Mouse (Mus musculus): ENCODE measurements around the gene Gabarapl2. TPM values are rescaled to one million over a fixed set of nuclear protein-coding genes. Genes with fewer than 3 reads are reported as not detected.
A peak's percentile ranks its signal among the peaks of the same experiment; 100 is the strongest.

Gabarapl2 gene
- total RNA-seq, 2 experiments from 2014 or later, result 90.1 to 93.5 TPM

DNA sequence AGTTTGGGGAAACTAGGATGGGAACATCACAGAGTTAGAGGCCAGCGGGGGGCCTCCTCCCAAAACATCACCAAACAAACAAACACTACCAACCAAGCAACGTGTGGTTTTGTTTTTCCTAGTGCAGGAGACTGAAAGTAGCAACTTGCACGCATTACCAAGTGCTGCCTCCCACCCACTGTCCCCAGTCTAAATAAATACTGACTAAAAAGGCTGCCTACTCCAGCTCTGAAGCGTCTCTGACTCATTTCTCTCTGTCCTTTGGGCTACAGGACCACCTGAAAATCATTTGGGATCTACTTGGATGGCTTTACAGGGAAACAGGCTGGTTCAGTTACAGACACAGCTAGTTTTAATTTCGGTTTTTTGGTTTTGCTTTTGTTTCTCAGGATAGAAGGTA is 23.8 kb downstream of the Gabarapl2 start:
- DNase-seq, result no peak
- intact Hi-C loops (cut with DNase I), result no loop called here

DNA sequence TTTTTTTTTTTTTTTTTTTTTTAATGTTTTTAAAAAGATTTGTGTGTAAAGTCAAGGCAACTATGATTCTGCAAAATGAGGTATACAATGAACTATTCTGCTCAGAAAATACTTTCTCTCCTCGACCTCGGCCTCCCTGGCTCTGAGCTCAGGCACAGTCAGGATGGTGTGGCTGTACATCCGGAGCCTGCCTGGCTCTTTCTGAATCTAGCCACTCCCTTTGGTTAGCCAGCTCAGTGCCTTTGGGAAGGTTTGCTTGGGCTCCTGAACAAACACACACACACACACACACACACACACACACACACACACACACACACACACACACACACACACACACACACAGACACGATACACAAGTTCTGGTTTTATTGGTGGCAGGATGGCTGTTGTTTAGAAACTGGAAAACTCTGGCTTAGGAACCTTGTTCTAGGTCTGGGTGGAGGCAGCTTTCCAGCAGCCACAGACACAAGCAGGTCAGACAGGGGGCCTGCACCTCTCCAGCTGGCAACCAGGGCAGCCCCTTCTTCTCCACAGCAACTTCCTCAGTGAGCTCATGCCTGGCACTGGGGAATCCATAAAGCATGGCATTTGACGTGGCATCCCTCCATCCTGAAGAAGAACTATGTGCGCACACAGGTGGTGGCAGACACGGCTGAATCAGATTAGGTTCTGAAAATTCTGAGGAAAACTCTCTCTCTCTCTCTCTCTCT is 24.5 kb downstream of the Gabarapl2 start:
- intact Hi-C loops (cut with DNase I), result no loop called here
- no peak for DNase-seq

DNA sequence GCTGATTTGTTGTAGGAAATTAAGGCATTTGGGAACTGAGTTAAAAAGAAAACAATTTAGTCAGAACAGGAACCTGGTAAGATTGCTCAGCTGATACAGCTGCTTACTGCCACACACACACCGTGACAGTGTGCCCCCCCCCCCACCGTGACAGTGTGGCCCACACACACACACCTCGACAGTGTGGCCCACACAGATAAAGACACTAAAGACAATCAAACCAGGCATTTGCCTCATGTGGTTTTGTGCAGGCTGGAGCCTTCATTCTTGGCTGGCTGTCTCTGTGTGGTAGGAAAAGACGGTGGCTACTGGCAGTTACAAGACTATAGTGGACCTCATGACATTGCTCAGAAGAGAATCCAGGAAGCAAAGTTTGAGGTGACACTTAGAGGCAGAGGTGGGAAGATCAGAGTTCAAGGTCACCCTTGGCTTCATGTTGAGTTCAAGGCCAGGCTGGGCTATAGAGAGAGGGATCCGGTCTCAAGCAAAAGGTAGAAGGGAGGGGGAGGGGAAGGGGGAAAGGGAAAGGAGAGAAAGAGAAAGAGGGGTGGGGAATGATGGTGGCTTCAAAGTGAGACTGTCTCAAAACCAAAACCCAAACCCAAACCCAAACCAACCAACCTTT is 26.9 kb downstream of the Gabarapl2 start:
- DNase-seq, result no peak
- intact Hi-C loops (cut with DNase I), result no loop called here

DNA sequence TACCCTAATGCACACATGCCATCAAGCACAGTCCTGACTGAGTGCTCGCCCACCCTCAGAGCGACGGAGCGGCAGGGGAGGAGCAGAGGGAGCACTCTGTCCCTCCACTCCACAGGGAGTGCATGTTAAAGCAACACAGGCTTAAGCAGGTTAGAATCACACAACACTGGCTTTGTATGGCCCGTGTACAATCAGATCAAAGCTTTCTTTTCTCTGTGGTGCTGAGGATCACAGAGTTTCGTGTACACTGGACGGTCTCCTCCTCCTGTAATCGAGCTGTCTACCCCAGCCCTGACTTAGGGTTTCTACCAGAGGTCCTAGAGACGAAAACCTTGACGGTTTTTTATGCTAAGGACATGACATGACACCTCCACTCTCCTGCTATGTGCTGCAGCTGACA is 28.0 kb downstream of the Gabarapl2 start:
- no peak for DNase-seq
- intact Hi-C loops (cut with DNase I), result no loop called here

DNA sequence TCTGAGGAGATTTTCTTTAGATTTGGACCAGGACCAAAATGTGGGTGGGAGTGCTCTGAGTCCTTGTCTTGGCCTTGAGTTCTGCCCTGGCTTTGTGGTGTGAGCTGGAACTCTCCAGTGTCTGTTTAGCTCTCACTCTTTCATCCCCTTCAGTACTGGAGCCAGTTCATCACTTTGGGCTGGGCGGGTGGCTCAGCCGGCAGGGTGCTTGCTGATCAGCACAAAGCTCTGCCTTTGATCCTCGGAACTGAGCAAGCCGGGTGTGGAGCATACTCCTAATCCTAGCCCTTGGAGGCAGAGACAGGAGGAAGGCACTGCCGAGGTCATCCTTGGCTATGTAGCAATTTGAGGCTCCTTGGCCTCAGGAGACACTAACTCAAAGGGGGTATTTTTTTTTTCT is 28.5 kb downstream of the Gabarapl2 start:
- intact Hi-C loops (cut with DNase I), result no loop called here
- DNase-seq, result no peak

DNA sequence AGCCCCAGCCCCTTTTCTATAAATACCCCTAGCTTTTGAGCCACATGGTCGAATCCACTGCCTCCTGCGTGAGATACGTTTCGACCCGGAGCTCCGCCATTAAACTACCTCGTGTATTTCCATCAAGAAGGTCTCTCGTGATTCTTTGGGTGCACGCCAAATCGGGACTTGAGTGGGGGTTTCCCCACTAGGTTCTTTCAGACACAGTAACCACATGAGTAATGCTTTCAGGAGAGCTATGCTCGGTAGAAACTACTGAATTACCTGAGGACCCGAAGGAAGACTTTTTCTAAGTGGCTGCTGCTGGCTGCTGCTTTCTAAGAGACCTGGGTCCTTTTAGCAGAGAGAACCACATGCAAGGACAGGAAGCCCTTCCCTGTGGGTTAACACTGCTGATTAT is 33.6 kb downstream of the Gabarapl2 start:
- no peak for DNase-seq
- intact Hi-C loops (cut with DNase I), result no loop called here

DNA sequence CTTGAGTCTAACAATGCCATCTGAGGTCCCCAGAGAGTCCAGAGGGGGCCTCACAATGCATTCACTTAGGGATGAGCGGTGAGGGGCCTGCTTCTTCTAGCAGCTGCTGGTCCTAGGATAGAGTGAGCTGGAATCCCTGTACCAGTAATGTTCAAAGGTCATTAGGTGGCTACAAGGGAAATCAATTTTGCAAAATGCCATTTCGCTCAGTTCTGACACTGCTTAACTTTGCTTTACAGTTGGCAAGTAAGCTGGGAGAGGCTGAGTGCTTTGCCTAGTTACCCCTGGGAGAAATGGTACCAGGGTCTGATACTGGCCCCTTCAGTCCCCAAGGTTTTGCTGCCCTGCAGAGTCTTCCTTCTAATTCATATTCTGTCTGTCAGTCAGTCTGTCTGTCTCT is 35.2 kb downstream of the Gabarapl2 start:
- no peak for DNase-seq
- intact Hi-C loops (cut with DNase I), result no loop called here

DNA sequence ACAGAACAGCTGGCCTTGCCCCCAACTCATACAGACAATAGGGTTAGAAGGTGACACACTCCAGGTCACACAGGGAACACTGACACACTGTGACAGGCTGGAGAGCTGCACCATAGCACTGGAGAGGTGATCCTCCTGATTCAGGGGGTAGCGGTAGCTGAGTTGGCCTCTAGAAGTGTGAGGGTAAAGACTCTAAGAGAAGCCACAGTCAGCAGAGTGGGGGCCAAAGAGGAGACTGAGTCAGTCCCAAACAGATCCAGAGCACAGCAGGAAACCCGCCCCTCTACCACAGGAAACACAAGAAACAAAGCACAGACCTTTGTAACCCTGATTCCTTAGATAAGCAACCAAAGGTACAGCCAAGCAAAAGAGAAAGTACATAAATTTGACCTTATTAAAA is 35.8 kb downstream of the Gabarapl2 start:
- no peak for DNase-seq
- intact Hi-C loops (cut with DNase I), result no loop called here

DNA sequence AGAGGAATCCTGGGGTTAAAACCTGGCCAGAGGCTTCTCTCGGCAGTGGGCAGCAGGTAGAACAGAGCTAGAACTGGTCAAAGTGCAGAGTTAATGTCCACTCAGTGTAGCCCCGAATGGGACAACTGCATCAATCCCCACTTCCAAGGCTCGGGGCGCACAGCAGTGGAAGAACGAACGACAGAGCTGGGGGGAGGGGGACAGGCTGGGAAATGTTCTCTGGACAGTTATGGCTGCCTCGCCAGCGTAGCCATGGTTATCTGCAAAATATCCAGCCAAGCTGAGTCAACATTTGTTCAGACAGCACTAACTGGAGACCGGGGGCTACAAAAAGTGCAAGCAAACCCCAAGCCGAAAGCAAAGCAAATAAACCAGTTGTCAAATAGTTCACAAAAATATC is 37.6 kb downstream of the Gabarapl2 start:
- no peak for DNase-seq
- intact Hi-C loops (cut with DNase I), result no loop called here

DNA sequence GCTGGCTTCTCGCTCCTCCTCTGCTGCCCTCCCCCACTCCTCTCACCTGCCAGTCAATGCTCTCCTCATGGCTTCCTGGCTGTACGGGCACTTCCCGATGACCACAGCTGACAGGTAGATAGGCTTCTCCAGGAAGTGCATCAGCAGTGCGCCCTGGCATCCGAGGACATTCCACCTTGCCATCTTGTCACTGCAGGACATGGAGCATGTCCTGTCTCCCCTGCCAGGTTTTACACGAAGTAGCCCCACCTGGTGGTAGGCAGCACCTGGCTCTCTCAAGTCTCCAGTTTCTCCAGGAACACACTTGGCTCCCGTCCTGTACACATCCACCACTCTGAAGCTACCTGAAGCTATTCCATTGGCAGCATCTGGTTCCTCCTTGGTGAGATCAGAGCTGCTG is 41.6 kb downstream of the Gabarapl2 start:
- intact Hi-C loops (cut with DNase I), result no loop called here
- DNase-seq, result no peak

DNA sequence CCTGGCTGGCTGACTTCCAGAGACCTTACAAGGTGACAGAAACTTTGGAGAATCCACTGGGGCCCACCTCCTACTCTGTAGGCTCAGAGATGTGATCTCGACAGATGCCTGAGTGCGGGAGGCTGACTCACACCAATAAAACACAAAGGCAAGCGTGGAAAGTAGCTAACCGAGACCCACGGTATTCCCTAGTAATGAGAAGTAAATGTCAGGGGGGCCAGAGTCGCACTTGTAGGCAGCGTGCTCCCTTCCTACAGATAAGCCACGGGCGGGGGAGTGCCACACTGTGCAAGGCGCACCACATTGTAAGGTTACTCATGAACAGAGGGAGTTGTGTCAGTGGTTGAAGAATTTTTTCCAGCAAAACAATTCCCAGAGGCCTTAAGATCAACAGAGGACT is 44.0 kb downstream of the Gabarapl2 start:
- intact Hi-C loops (cut with DNase I), result no loop called here
- no peak for DNase-seq

DNA sequence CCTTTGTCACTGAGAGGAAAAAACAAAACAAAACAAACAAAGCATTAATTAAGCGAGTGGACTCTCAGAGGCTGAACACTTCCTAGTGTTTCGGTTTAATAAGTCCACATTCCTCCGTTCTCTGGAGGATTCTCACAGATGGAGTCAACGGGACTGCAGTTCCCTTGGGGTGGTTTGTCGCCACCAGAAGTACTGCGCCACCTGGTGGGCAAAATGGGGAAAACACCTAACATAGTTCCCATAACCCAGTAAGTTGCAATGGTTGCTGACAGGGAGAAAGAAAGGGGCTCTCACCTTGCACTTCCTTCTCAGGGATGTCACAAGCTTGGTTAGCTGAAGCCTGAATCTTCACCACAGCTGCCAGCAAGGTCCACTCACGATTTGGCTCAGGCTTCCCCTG is 49.4 kb downstream of the Gabarapl2 start:
- intact Hi-C loops (cut with DNase I), result loop anchor here (5.0 kb wide), 1 partner anchor 108 kb away; no protein-coding TSS in a partner anchor
- peak; percentile 39 to 59 for DNase-seq

DNA sequence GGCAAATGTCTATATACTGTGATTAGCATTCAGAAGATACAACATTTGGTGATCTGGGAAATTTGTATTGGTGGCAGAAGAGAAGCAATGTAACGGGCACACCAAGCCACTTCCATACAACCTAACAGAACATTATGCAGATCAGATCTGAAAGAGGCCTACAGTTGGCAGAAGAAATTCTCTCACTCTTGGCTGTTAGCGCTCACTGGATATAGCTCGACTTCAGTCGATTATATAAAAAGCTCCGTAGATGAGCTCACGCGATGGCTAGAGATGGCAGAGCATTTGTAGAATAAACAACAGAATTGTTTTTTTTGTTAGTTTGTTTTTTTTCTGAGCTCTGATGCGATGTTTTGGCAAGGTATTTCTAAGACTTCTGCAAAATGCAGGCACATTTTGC is 50.8 kb downstream of the Gabarapl2 start:
- intact Hi-C loops (cut with DNase I), result no loop called here
- DNase-seq, result no peak

DNA sequence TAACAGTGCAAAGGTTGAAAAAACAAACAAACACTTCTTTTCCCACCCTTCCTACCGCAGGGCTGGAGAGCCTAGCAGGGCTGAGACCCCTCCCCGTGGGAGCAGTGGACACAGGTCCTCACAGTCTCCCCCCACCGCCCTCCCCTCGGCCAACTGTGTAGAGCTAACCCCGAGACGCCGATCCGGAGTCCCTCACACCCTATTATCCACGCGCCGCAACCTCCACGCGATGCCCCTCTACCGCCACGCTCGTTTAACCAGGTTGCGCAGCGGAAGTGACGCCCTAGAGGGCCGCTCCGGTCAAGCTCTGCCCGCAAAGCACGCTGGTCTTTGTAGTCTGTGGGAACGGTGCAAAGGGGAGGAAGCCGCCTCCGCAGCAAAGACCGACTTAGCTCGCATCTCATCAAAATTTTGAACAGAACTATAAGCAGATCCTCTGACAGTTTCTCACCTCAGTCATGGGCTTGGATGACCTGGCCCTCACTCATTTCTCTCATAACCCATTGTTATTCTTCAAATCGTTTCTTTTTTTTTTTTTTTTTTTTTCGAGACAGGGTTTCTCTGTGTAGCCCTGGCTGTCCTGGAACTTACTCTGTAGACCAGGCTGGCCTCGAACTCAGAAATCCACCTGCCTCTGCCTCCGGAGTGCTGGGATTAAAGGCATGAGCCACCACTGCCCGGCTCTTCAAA is 51.7 kb downstream of the Gabarapl2 start, which contains the start of gene Adat1:
Adat1 (minus strand) TSS at position 290 of the 690 bp plus-strand sequence.
- peak; percentile 65 to 77 for DNase-seq
- intact Hi-C loops (cut with DNase I), result no loop called here

DNA sequence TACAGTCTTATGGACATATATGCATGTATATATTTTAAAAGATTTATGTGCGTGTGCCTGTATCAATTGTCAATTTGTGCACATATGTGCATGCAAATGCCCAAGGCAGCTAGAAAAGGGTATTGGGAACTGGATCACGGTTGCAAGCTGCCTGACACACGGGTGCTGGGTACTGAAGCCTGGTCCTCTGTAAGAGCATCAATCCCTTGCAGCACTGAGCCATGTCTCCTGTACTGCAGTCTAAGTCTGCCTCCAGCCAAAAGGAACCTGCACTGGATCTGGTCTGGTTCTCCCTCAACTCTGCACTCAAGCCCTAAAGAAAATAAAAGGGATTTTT is 52.2 kb downstream of the Gabarapl2 start:
- intact Hi-C loops (cut with DNase I), result no loop called here

More for the DNA sequence above, 52.2 kb downstream of the Gabarapl2 start:
- DNase-seq, result no peak

Other genes starting within 250 kb of the Gabarapl2 start
- not detected for gene Ctrb1, start 249.7 kb upstream of the Gabarapl2 start, total RNA-seq (2021)
- gene Bcar1, start 196.9 kb upstream of the Gabarapl2 start, total RNA-seq (2021), result 10 to 100 TPM in 1 of 2 experiments, 1 to 10 TPM in 1; 9.4 to 10.5 TPM
- 10 to 100 TPM; 14.6 to 17.9 TPM for gene Cfdp1, start 86.4 kb upstream of the Gabarapl2 start, total RNA-seq (2021)
- gene Tmem170, start 64.0 kb upstream of the Gabarapl2 start, total RNA-seq (2021), result 1 to 10 TPM; 1.1 to 1.9 TPM
- gene Chst5, start 30.3 kb upstream of the Gabarapl2 start, total RNA-seq (2021), result under 1 TPM; 0.10 to 0.20 TPM
- gene Tmem231, start 6.8 kb upstream of the Gabarapl2 start, total RNA-seq (2021), result 1 to 10 TPM in 1 of 2 experiments, under 1 TPM in 1; 0.86 to 1.1 TPM
- gene Adat1, start 51.6 kb downstream of the Gabarapl2 start, total RNA-seq (2021), result 1 to 10 TPM; 1.6 to 2.3 TPM
- gene Kars, start 70.6 kb downstream of the Gabarapl2 start, total RNA-seq (2021), result 100 to 1,000 TPM; 101 to 113 TPM
- gene Terf2ip, start 70.7 kb downstream of the Gabarapl2 start, total RNA-seq (2021), result 1 to 10 TPM; 7.5 to 9.3 TPM
- not detected for gene Gm6793, start 74.3 kb downstream of the Gabarapl2 start, total RNA-seq (2021)